Mouse (Mus musculus): ENCODE data around the gene Myadm.
A peak's percentile ranks its signal among the peaks of the same experiment; 100 is the strongest.
"Not testable (repeated sequence)": the region's sequence is repeated elsewhere in the genome, so short reads cannot be mapped to it uniquely, and the experiment has no call there.

Gene Myadm

DNA sequence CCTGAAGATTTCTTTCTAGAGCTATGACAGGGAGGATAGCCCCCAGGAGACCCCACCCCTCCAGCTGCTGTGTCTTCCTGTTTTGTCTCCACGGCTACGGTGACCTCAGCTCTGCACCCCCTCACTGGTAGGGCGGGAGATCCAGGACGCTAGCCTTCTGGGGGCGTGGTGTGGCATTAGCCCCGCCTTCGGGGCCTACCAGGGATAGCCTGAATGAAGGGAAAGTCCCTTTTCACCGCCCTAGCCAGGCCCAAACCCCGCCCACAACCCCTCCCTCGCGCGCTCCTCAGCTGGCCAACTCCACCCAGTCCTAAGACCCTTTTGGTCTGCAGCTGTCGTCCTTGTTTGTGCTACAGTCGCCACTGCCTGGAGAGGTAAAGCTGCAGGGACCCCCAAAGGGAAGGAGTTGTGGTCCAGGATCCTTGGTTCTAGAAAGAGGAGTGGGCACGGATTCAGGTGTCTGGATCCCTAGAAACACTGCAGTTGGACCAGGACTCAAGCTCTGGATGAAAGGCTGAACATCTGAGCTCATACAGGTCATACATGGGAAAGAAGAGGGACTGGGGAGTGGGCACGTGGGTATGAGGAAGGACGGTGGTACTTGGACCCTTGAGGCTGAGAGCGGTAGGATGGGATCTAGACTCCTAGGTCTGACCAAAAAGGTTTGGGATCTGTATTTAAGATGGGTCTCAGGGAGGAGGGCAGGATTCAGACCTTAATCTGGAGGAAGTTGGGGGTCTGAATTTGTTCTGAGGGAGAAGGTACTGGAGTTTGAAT, 1.6 kb downstream of the Myadm start:
- peak; percentile 59 to 63 for DNase-seq (ENCODE audit: low read depth in 2 of 2, low spot score in 2 of 2)

DNA sequence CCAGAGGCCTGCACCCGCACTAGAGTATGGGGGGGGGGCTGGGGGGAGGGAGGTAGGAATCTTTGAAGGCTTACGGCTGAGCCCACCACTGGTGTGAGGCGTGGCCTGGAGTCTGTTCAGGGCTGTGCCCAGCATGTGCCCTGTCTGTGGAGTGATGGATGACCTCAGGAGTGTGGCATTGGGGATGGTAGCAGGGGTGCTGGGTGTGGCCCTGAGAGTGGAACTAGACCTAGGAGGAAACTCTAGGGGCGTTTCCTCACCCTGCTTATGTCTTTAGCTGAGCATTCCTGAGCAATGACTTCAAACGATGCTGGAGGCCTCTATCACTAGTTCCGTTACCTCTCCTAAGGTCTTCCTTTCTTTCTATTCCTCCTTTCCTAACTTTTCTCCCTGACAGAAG, 2.3 kb downstream of the Myadm start:
- DNase-seq (ENCODE audit: low read depth in 2 of 2, low spot score in 2 of 2), result no peak

DNA sequence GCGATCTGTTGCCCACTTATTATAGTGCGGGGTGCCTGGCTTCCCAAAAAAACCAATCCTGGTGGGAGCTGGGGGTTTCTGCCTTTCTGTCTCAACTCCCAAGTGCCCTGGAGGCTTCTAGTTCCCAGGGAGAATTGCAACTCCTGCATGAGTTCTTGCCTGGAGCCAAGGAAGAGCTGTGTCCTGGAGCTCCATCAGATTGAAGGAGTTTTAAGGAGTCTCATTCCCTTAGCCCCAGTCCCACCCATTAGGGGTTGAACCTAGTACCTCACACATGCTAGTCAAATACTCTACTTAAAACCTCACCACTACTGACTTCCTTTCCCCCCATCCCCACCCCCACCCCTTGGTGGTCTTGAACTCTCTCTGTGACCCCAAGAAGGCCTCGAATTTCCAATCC, 2.9 kb downstream of the Myadm start:
- DNase-seq (ENCODE audit: low read depth in 2 of 2, low spot score in 2 of 2), result no peak

- not testable (repeated sequence) for DNase-seq (ENCODE audit: low read depth in 2 of 2, low spot score in 2 of 2)
These were observed 3.4 kb downstream of the Myadm start for GRCm38 (mm10) chr7:3292271-3292670.

GRCm38 (mm10) chr7:3292791-3293190, 3.9 kb downstream of the Myadm start:
- DNase-seq (ENCODE audit: low read depth in 2 of 2, low spot score in 2 of 2), result no peak

DNA sequence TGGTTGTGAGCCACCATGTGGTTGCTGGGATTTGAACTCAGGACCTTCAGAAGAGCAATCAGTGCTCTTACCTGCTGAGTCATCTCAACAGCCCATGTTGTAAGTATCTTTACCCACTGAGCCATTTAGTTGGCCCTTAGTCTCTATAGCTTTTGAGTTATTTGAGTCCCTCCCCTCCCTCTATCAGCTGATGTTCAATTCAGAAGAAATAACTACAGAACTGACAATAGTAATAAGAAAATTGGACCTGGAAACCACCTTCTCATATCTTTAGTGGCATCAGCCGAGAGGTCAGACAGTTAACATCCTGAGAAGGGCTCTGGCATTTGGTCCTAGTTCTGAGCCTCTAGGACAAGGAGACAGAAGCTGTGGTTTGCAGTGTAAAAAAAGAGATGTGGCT, 5.9 kb downstream of the Myadm start:
- DNase-seq (ENCODE audit: low read depth in 2 of 2, low spot score in 2 of 2), result no peak

GRCm38 (mm10) chr7:3295321-3296110, 6.6 kb downstream of the Myadm start:
- no peak for DNase-seq (ENCODE audit: low read depth in 2 of 2, low spot score in 2 of 2)

DNA sequence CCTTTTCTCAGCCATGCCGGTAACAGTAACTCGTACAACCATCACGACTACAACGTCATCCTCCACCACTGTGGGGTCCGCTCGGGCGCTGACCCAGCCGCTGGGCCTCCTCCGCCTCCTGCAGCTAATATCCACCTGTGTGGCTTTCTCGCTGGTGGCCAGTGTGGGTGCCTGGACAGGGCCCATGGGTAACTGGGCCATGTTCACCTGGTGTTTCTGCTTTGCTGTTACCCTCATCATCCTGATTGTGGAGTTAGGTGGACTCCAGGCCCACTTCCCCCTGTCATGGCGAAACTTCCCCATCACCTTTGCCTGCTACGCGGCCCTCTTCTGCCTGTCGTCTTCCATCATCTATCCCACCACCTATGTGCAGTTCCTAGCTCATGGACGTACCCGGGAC, 7.8 kb downstream of the Myadm start:
- DNase-seq (ENCODE audit: low read depth in 2 of 2, low spot score in 2 of 2), result no peak

DNA sequence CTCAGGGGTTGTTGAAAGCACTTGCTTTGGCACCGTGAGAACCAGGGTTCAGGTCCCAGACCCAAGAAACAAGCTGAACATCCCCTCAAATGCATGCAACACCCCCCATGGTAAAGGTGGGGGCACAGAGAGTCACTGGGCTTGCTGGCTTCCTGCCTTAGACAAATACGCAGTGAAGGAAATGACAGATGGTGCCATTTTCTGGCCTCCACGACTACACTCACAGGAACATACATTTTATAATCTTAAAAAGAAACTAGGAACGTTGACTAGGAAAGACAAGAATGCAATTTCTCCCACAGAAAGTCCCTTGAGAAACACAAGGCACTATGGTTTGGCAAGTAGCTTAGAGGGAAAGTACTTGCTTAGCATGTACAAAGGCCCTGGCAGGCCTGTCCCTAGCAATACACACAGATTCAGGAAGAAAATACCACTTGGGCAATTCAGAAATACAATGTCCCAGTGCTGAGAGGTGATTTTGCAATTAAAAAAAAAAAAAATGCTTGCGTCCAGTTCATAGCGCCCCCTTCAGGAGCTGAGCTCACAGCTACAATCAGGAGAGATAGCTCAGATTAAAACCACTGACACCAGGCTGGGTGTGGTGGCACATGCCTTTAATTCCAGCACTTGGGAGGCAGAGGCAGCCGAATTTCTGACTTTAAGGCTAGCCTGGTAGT, 11.2 kb downstream of the Myadm start:
- no peak for DNase-seq (ENCODE audit: low read depth in 2 of 2, low spot score in 2 of 2)

- DNase-seq (ENCODE audit: low read depth in 2 of 2, low spot score in 2 of 2), result no peak
These were observed 12.2 kb downstream of the Myadm start for GRCm38 (mm10) chr7:3300891-3301627.

DNA sequence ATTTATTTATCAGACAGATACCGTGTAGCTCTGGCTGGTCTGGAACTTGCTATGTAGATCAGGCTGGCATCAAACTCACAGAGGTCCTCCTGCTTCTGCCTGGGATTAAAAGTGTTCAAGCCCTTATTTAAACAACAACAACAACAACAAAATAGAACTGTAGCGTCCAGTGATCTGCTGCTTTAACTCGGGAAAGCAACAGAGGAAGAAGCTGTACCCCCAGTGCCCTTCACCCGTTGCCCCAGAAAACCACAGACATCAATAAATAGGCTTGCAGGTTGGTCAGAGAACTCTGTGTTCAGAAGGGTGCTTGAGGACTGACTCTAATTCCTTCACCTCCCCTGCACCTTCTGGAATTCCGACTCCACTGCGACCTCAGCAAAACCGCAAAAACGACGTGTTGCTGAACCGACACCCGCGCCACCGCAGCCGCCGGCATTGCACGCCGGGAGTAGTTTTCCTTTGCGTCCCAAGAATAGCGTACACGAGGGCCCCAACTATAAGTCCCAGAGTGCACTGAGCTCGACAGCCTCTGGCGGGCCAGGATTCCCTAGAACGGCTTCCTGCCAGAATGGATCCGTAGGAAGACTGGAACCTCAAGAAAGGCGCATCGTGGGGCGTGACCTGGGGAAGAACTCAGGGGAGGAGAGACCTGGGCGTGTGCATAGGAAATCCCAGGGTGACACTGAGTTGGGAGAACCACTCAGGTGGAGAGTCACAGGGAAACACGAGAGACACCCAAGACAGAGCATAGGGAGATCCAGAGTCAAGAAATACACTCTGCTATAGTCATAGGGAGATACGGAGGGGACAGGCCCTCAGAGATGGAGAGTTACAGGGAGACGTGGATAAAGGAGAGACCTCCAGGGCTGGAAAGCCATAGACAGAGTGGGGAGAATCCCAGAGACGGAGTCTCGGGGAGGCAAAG, 13.0 kb downstream of the Myadm start:
- no peak for DNase-seq (ENCODE audit: low read depth in 2 of 2, low spot score in 2 of 2)

DNA sequence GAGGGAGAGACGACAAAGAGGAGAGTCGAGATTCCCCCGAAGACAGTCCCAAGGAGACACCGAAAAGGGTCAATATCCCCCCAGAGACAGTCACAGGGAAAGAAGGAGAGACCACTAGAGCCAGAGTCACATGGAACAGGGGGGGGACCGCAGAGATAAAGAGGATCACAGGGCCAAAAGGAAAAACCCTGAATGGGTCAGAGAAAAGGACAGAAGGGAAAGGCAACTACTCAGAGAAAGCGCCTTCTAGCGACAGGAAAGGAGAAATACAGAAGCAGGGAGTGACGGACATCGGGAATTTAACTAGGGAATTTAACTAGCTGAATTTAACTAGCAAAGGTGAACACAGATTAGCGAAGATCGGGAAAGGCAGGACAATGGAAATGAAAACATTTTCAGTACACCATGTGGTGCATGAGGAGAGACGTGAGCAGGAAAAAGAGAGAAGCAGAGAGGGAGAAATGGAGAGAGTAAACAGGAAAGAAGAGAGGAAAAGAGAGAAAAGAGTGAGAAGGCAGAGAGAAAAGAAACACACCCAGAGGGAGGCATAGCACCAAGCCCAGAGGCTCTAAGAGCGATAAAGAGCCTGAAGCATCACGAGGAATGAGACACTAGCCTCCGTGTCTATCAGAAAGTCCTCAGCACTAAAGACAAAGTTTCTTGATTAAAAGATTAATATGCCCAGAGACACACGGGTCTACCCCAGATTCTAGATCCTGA, 13.8 kb downstream of the Myadm start:
- DNase-seq (ENCODE audit: low read depth in 2 of 2, low spot score in 2 of 2), result no peak

DNA sequence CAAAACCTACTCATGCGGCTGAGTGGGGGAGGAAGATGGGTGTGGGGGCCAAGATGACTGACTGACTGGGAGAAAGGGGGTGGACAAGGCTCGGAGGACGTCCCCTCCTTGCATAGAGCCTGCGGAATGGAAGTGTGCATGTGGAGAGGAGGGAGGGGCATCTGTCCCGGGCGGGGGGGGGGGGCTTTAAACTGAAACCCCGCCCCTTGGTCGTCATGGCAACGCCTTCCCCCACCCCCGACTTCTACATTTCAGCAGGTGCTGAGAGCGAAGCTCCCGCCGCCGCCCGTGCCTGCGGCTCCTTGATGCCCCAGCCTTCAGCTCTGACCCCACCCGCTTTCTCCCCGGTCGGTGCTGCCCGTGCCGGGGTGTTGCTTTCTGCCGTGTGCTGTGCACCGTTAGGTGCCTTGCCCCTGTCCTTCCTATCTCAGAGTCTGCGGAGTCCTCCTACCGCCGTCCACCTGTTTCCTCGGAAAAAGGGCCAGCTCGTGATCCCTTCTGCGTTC, 14.4 kb downstream of the Myadm start:
- peak in 1 of 2 experiments; percentile 1 for DNase-seq (ENCODE audit: low read depth in 2 of 2, low spot score in 2 of 2)

GRCm38 (mm10) chr7:3303789-3304188, 14.9 kb downstream of the Myadm start:
- DNase-seq (ENCODE audit: low read depth in 2 of 2, low spot score in 2 of 2), result no peak

DNA sequence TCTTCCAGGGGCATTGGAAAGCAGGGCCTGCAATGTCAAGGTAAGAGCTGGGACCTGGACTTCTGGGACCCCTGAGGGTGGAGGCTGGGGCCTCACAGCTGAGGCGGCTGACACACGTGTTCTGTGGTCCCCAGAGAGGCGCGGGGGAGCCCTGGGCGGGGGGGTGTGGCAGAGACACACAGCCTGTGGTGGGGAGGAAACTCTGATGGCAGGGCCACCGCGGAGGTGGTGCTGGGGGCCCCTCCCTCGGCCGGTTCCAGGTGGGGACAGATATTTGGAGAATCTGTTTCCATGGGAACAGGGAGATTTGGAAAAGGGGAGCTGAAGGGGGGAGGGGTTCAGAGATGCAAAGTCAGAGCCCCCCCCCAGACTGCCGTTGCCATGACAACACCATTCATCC, 15.4 kb downstream of the Myadm start:
- peak in 1 of 2 experiments; percentile 1 for DNase-seq (ENCODE audit: low read depth in 2 of 2, low spot score in 2 of 2)

DNA sequence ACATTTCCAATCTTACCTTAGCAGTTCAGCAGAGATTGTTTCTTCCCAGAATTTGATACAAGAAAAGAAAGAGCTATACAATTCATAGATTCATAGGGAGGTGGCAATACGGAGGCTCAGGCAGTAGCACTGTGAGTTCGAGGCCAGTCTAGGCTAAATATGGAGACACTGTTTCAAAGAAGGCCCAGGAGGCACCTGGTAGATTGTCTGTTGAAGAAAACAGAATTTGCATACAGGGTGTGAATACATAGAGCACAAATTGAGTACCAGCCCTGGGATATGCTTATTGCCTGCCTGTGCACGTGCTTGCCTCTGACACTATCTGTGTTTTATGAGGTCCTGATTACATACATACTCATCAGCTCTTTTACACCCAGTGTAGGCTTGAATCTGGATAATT, 17.5 kb downstream of the Myadm start:
- DNase-seq (ENCODE audit: low read depth in 2 of 2, low spot score in 2 of 2), result no peak

GRCm38 (mm10) chr7:3308646-3309045, 19.8 kb downstream of the Myadm start:
- no peak for DNase-seq (ENCODE audit: low read depth in 2 of 2, low spot score in 2 of 2)

GRCm38 (mm10) chr7:3310233-3310632, 21.4 kb downstream of the Myadm start:
- no peak for DNase-seq (ENCODE audit: low read depth in 2 of 2, low spot score in 2 of 2)

DNA sequence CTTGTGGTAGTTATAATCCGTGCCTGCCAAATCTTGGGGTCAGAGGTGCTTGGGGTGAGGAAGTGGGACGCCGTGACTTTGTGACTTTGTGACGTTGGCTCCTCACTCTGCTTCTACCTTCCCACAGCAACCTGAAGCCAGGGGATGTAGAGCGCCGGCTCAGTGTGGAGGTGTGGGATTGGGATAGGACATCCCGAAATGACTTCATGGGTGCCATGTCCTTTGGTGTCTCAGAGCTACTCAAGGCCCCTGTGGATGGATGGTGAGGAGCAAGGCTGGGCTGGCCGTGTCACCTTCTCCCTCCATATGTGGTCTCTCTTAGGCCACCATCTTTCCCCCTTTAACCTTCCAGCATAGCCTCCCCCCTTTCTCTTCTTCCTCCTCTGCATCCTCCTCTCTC, 24.7 kb downstream of the Myadm start:
- no peak for DNase-seq (ENCODE audit: low read depth in 2 of 2, low spot score in 2 of 2)

All from CD8-positive naive resting alpha-beta T cell, adult 2 months (primary cell).